In genomic region chr11:117349429-117350363, GRCm38 (mm10) we compare ENCODE assay signal across 8 mouse cellular contexts.
DNase-seq lines count a peak whose midpoint lies in the region; ATAC-seq and TF ChIP-seq lines count a peak whose summit lies in the region.

No protein-coding gene starts in this region.

- no peaks in the 10 kb centered on the region for H3K9me3 ChIP-seq in midbrain, embryonic 13.5 days

- WGBS in midbrain, embryonic 13.5 days, result 41% methylated on average over 20 of the region's 20 CpGs

- intact Hi-C loops in gastrocnemius, adult 2 months (cut with DNase I), result no loop called here
- intact Hi-C loops in gastrocnemius, postnatal 14 days (cut with DNase I; ENCODE audit: low total_unique reads), result no loop called here

- H3K27ac ChIP-seq in gastrocnemius, adult 2 months, result peak overlapping the region; percentile 40; the same call in 1 of the 2 replicates
- peak overlapping the region; percentile 30; the same call in 1 of the 2 replicates for H3K27ac ChIP-seq in midbrain, embryonic 13.5 days

- no peak overlapping the region for H3K4me2 ChIP-seq in midbrain, embryonic 13.5 days (replicated peaks)

- TF ChIP-seq CTCF in gastrocnemius, adult 2 months (IDR thresholded peaks at IDR 0.05), result no peak

- no peak for DNase-seq in gastrocnemius, adult 2 months
- no peak for DNase-seq in gastrocnemius, postnatal 14 days
- peak; percentile 54 to 59 for DNase-seq in B cell, adult 2 months
- DNase-seq in cerebellum, adult 11-12 months, result no peak
- DNase-seq in ovary, postnatal 36 days (ENCODE audit: low spot score), result no peak
- DNase-seq in adrenal gland, postnatal 25 days, result no peak

- peaks cover 61% of the 10 kb centered on the region for H3K4me1 ChIP-seq in midbrain, embryonic 13.5 days (replicated peaks)

- H3K9ac ChIP-seq in midbrain, embryonic 13.5 days (replicated peaks), result peak overlapping the region; percentile 49

- ATAC-seq in hematopoietic stem cell, adult 5-6 weeks (replicated peaks in 1 of 2; ENCODE audit: insufficient read depth in 1 of 2, low FRiP score in 2 of 2, low TSS enrichment in 1 of 2, low read depth in 1 of 2, poor library complexity in 2 of 2, severe bottlenecking in 2 of 2), result peak; percentile 47 to 53
- no peak for ATAC-seq in midbrain, embryonic 13.5 days

- H3K4me3 ChIP-seq in gastrocnemius, adult 2 months, result no peak overlapping the region
- H3K4me3 ChIP-seq in midbrain, embryonic 13.5 days (replicated peaks), result no peak overlapping the region

- no peaks in the 10 kb centered on the region for H3K27me3 ChIP-seq in midbrain, embryonic 13.5 days

- peaks cover 39% of the 10 kb centered on the region for H3K36me3 ChIP-seq in midbrain, embryonic 13.5 days

Comparison
In these comparisons a context has a peak if more than half of its experiments do, and no peak if none do; other contexts are left out.
1. DNase-seq: peak in B cell, adult 2 months (2 of 2); none in gastrocnemius, adult 2 months (single experiment), gastrocnemius, postnatal 14 days (single experiment), cerebellum, adult 11-12 months (single experiment), ovary, postnatal 36 days (single experiment) and adrenal gland, postnatal 25 days (single experiment).